Mouse (Mus musculus) liver, embryonic 11.5 days (tissue): ENCODE results near the gene Rpl6. TPM values are rescaled to one million over a fixed set of nuclear protein-coding genes. Genes with fewer than 3 reads are reported as not detected.
A peak's percentile ranks its signal among the peaks of the same experiment; 100 is the strongest.
"Not testable (repeated sequence)": the region's sequence is repeated elsewhere in the genome, so short reads cannot be mapped to it uniquely, and the experiment has no call there.

ENCODE experiments used
- ATAC-seq: fragments of 200-750 bp; cut with Nextera tagmentation; replicated peaks from 2 replicates; pipeline ENCODE4 v1.8.0; 2017; ENCODE audit warnings: moderate number of reproducible peaks, mild to moderate bottlenecking, moderate TSS enrichment, moderate library complexity; ENCODE audit not compliant: low FRiP score
- DNase-seq: peaks from one replicate; pipeline ENCODE4 v3.0.0-alpha.2; 2017; ENCODE audit warnings: low spot score
- H3K27ac ChIP-seq: fragments of 300-500 bp; sonication (generic); 2 replicates; pipeline ENCODE4 v1.5.1; 2014; ENCODE audit warnings: mild to moderate bottlenecking, low read depth, low read length, control low read depth
- H3K27me3 ChIP-seq: fragments of 300-500 bp; sonication (generic); replicated peaks from 2 replicates; pipeline ENCODE4 v1.6.1; 2014; ENCODE audit warnings: low read length, mixed read lengths; ENCODE audit not compliant: control insufficient read depth, insufficient read depth
- H3K36me3 ChIP-seq: fragments of 300-500 bp; sonication (generic); 2 replicates; pipeline ENCODE4 v1.6.1; 2014; ENCODE audit warnings: mild to moderate bottlenecking, low read length, moderate library complexity, mixed read lengths; ENCODE audit not compliant: control insufficient read depth, insufficient read depth
- H3K4me1 ChIP-seq: fragments of 300-500 bp; sonication (generic); replicated peaks from 2 replicates; pipeline ENCODE4 v1.6.1; 2014; ENCODE audit warnings: low read length, mixed read lengths; ENCODE audit not compliant: control insufficient read depth, insufficient read depth
- H3K4me2 ChIP-seq: fragments of 300-500 bp; sonication (generic); 2 replicates; pipeline ENCODE4 v1.6.1; 2014; ENCODE audit warnings: mild to moderate bottlenecking, control low read depth, moderate library complexity
- H3K4me3 ChIP-seq: fragments of 300-500 bp; sonication (generic); 2 replicates; pipeline ENCODE4 v1.5.1; 2014; ENCODE audit warnings: low read depth, low read length, control low read depth
- H3K9ac ChIP-seq: fragments of 300-500 bp; sonication (generic); 2 replicates; pipeline ENCODE4 v1.6.1; 2014; ENCODE audit warnings: low read depth, low read length, control low read depth
- H3K9me3 ChIP-seq: fragments of 300-500 bp; sonication (generic); 2 replicates; pipeline ENCODE4 v1.6.1; 2016; ENCODE audit warnings: low read length, inconsistent platforms, mixed read lengths; ENCODE audit not compliant: control insufficient read depth
- WGBS: fragments of 180-500 bp; shearing (Covaris S2); extraction: QIAGEN DNeasy Blood & Tissue Kit; methylation state at CpG from one replicate; pipeline ENCODE4 v1.1.7; 2014; 5-methylcytosine and 5-hydroxymethylcytosine counted together
- polyA plus RNA-seq: library from polyadenylated mRNA; unstranded; fragments of >200 nt; fragmentation: Nextera tagmentation; extraction: Ambion mirVana; gene quantifications from 2 replicates; pipeline ENCODE4 v1.2.1, GENCODE M21; 2014

Gene Rpl6
- polyA plus RNA-seq, 1 experiment from 2014 or later, result 1,036 TPM

DNA sequence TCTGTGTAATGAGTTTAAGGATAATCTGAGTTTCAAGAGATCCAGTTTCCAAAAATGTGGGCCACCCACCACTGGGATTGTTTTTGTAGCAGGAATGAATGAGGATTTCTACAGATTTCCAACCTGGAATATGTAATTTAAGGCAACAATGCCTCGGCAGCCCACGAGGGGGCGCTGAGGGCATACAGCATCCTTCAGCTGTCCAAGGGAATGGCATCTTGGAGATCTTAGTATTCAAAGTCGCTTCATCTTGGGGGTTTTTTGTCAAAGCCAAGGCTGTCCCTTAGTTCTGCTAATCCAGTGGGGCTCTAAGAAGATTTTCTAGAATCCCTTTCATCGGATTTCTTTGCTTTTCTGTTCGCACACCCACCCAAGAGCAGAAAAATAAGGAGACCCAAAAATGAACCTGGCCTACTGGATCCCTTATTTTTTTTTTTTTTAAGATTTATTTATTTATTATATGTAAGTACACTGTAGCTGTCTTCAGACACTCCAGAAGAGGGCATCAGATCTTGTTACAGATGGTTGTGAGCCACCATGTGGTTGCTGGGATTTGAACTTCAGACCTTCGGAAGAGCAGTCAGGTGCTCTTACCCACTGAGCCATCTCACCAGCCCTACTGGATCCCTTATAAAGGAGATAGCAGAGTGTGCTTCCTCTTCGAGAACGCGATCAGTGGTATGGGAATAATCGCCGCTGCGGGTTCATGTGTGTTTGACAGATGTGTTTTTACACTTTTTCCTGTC lies 11.3 kb downstream of the Rpl6 start:
- Histone ChIP-seq H3K4me3 (no peak overlapping the region), H3K9ac (no peak overlapping the region), H3K9me3 (no peaks in the 10 kb centered on the region), H3K36me3 (peaks cover 23% of the 10 kb centered on the region), H3K27me3 (no peaks in the 10 kb centered on the region), H3K4me2 (peak overlapping the region; percentile 45), H3K27ac (peak overlapping the region; percentile 93), H3K4me1 (peaks cover 6% of the 10 kb centered on the region)
- DNase-seq, result no peak
- WGBS, result 28% methylated on average over 13 of the region's 13 CpGs
- ATAC-seq, result peak; percentile 70

DNA sequence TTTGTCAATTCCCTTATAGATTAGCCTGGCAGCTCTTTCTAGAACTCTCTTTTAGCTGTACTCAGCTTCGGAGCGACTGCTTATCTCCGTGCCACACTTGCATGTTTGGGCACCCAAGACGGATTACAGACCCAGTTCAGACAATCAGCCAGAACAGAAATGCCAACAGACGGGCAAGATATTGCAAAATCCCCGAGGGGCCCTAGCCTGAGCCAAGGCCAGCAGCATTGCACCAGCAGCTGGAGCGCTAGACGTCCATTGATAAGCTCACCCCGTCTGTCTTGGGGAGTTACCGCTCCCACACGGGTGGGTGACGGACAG lies 11.8 kb downstream of the Rpl6 start:
- no peak for DNase-seq
- peaks cover 6% of the 10 kb centered on the region for H3K4me1 ChIP-seq
- H3K9ac ChIP-seq, result peak overlapping the region; percentile 20; the same call in 1 of the 2 replicates
- H3K4me2 ChIP-seq, result peak overlapping the region; percentile 43
- WGBS, result 37% methylated on average over 12 of the region's 12 CpGs
- H3K9me3 ChIP-seq, result no peaks in the 10 kb centered on the region
- H3K27me3 ChIP-seq, result no peaks in the 10 kb centered on the region
- peak overlapping the region; percentile 93 for H3K27ac ChIP-seq
- ATAC-seq, result peak; percentile 88
- peaks cover 17% of the 10 kb centered on the region for H3K36me3 ChIP-seq
- H3K4me3 ChIP-seq, result no peak overlapping the region

DNA sequence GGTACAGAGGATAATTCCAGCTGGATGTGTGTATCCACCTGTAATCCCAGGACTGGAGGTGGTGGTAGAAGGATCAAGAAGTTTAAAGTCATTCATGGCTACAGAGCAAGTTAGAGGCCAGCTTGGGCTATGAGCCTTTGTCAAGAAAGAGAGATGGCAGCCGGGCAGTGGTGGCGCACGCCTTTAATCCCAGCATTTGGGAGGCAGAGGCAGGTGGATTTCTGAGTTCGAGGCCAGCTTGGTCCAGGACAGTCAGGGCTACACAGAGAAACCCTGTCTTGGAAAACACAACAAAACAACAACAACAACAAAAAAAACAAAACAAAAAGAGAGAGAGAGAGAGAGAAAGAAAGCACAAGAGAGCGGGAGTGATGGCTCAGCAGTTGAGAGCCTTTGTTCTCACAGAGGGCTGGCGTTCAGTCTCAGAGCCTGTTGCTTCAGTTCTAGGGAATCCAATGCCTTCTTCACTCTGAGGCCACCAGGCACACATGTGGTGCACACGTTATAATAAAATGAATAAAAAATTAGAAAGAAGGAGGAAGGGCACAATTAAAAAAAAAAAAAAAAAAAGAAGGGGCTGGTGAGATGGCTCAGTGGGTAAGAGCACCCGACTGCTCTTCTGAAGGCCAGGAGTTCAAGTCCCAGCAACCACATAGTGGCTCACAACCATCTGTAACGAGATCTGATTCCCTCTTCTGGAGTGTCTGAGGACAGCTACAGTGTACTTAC lies 12.5 kb downstream of the Rpl6 start:
- Histone ChIP-seq H3K27ac (peak overlapping the region; percentile 93), H3K36me3 (peaks cover 11% of the 10 kb centered on the region), H3K4me2 (peak overlapping the region; percentile 43), H3K9ac (peak overlapping the region; percentile 20; the same call in 1 of the 2 replicates), H3K4me1 (peaks cover 12% of the 10 kb centered on the region)
- not testable (repeated sequence) for H3K4me3 ChIP-seq, ATAC-seq, H3K9me3 ChIP-seq, DNase-seq, H3K27me3 ChIP-seq
- 87% methylated on average over 9 of the region's 9 CpGs for WGBS

DNA sequence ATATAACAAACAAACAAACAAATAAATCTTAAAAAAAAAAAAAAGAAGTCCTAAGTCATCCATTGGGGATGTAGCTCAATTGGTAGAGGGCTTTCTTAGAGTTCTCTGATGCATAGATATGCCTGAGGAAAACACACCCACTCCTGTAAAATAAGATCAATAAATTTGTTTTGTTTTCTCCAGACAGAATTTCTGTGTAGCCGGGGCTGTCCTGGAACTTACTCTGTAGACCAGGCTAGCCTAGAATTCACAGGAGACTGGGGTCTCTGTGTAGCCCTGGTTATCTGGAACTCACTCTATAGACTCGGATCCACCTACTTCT lies 13.0 kb downstream of the Rpl6 start:
- peaks cover 5% of the 10 kb centered on the region; the same call in 1 of the 2 replicates for H3K36me3 ChIP-seq
- DNase-seq (no peak), ATAC-seq (no peak)
- H3K4me1 ChIP-seq, result peaks cover 14% of the 10 kb centered on the region
- no peak overlapping the region for H3K4me3 ChIP-seq
- H3K27me3 ChIP-seq, result no peaks in the 10 kb centered on the region
- no peak overlapping the region for H3K4me2 ChIP-seq
- H3K9ac ChIP-seq, result no peak overlapping the region
- H3K27ac ChIP-seq, result no peak overlapping the region
- 72% methylated on average over 2 of the region's 2 CpGs for WGBS
- no peaks in the 10 kb centered on the region for H3K9me3 ChIP-seq

DNA sequence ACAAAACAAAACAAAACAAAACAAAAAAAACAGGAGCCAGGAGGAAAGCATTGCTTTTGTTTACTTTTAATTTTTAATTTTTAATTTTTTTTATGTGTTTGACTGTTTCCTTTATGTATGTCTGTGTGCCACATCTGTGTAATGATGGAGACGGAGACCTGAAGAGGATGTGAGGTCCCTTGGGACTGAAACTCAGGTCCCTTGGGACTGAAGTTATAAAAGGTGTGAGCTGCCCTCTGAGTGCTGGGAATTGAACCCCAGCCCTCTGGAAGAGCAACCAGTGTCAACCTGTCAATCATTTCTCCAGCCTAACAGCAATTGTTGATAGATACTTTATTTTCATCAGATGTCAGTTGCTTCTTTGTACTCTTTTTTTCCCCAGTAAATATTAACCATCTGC lies 14.9 kb downstream of the Rpl6 start:
- ATAC-seq (no peak), DNase-seq (no peak)
- H3K27me3 ChIP-seq, result no peaks in the 10 kb centered on the region
- no peaks in the 10 kb centered on the region for H3K9me3 ChIP-seq
- H3K4me1 ChIP-seq, result peaks cover 22% of the 10 kb centered on the region
- H3K9ac ChIP-seq, result no peak overlapping the region
- no peak overlapping the region for H3K4me3 ChIP-seq
- no peak overlapping the region; the same call in 1 of the 2 replicates for H3K27ac ChIP-seq
- no peaks in the 10 kb centered on the region for H3K36me3 ChIP-seq
- 86% methylated on average over 1 of the region's 1 CpGs for WGBS
- H3K4me2 ChIP-seq, result peak overlapping the region; percentile 89; the same call in 1 of the 2 replicates

DNA sequence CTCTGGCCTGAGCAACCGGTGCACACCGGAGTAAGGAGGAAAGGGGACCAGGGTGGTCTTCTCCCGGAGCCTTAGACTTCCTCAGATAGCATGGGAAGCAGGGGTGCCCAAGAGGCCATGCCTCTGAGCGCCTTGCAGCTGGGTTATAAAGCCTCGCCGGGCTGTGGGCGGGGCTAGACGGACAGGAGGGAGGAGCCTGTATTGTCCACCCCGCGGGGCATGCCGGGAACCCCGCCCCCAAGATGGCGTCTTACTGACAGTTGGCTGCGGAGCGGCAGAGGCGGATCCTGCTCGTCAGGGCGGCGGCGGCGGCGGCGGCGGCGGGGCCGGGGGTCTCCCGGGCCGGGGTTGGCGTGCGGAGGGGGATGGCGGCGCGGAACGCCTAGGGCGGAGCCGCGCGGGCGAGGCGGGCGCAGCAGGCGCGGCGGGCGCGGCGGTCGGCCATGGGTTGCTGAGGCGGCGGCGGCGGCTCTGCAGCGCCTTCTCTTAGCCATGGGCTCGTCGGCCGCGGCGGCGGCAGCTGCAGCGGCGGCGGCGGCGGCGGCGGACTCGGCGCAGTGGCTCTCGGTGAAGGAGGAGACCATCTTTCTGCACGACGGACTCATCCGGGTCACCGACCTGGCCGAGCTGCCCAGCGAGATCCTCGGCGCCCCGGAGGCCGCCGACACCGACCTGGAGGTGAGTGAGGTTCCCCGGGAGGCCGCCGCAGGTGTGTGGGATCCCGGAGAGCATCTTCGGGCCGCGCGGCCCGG lies 15.9 kb downstream of the Rpl6 start, which contains the start of gene Hectd4:
Gene Hectd4, plus strand, starts transcription at position 240 of the 752 bp plus-strand sequence.
- peaks cover 27% of the 10 kb centered on the region for H3K4me1 ChIP-seq
- peak within 1 kb of the TSS; percentile 89 for H3K4me2 ChIP-seq
- no peaks in the 10 kb centered on the region for H3K27me3 ChIP-seq
- peak within 1 kb of the TSS; percentile 84 for H3K4me3 ChIP-seq
- peak; percentile 64 for ATAC-seq
- under 1% methylated on average over 84 of the region's 90 CpGs for WGBS
- peak within 1 kb of the TSS; percentile 90 for H3K27ac ChIP-seq
- no peaks in the 10 kb centered on the region for H3K36me3 ChIP-seq
- DNase-seq, result peak; percentile 99
- peak within 1 kb of the TSS; percentile 91 for H3K9ac ChIP-seq
- no peaks in the 10 kb centered on the region for H3K9me3 ChIP-seq

DNA sequence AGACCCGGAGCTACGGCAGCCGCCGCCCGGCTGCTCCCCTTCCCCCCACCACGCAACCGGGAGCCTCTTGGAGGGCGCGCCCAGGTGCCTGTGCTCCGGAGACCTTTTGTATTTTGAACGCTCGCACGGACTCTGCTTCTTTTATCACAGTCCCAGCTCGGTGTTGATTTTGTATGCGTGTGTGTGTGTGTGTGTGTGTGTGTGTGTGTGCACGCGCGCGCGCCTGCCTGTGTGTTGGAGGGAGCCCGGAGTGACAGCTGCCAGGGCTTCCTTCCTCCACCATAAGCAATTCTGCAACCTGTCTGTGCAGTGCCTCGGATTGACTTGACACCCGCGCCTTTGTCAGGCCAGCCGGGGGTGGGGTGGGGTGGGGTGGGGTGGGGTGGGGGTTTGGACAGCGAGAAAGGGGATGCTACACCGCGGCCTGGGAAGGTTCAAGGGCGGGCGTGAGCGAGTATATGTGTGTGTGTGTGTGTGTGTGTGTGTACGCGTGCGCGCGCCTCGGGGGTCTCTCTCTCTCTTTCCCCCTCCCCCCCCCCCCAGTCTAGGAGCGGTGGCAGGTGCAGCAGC lies 16.5 kb downstream of the Rpl6 start:
- peak; percentile 33 for ATAC-seq
- Histone ChIP-seq H3K4me1 (peaks cover 30% of the 10 kb centered on the region), H3K9ac (peak overlapping the region; percentile 91), H3K4me3 (peak overlapping the region; percentile 84), H3K27ac (peak overlapping the region; percentile 90), H3K4me2 (peak overlapping the region; percentile 89), H3K9me3 (no peaks in the 10 kb centered on the region), H3K36me3 (no peaks in the 10 kb centered on the region), H3K27me3 (no peaks in the 10 kb centered on the region)
- under 1% methylated on average over 31 of the region's 38 CpGs for WGBS
- no peak for DNase-seq

DNA sequence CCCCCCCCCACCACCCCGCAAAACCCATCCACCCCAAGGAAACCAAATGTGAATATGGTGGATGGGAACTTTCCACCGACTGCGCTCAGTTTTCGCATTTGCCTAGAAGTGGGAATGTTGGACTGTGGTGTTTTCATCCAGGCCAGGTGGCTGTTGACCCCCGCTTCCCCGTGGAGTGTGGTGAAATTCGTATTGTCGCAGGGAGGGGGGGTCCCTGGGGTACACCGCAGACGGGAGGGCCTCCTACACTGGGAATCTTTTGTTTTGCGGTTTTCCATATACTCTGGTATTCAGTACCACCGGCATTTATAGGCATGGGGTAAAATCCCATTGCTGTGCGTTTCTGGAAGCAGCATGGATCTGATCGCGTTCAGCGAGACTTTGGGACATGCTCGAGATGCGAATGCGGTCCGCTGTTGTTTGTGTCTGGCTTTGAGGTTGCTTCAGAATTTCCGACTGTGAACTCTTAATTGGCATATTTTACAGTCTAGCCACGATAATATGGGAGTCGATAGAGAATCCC lies 17.1 kb downstream of the Rpl6 start:
- Histone ChIP-seq H3K36me3 (no peaks in the 10 kb centered on the region), H3K4me3 (peak overlapping the region; percentile 84), H3K9ac (peak overlapping the region; percentile 91), H3K4me1 (peaks cover 32% of the 10 kb centered on the region), H3K27me3 (no peaks in the 10 kb centered on the region), H3K27ac (peak overlapping the region; percentile 90), H3K9me3 (no peaks in the 10 kb centered on the region), H3K4me2 (peak overlapping the region; percentile 89)
- 18% methylated on average over 23 of the region's 23 CpGs for WGBS
- ATAC-seq (no peak), DNase-seq (no peak)
